Mouse (Mus musculus) cerebellum, adult 2 months (tissue): ENCODE data around the gene Il15. TPM values are rescaled to one million over a fixed set of nuclear protein-coding genes. Genes with fewer than 3 reads are reported as not detected.

Experiments
- DNase-seq, 2 experiments: peaks; one replicate each; pipeline ENCODE4 v3.0.0; 2021
- H3K27ac ChIP-seq: fragments of 200-500 bp; 2 replicates; pipeline ENCODE4 v1.5.1; 2012; ENCODE audit warnings: low read length, control low read depth, inconsistent platforms; ENCODE audit not compliant: insufficient read depth
- H3K27me3 ChIP-seq: fragments of 200-500 bp; 2 replicates; pipeline ENCODE4 v1.6.1; 2012; ENCODE audit warnings: inconsistent platforms, mild to moderate bottlenecking, low read length, moderate library complexity; ENCODE audit not compliant: control insufficient read depth, insufficient read depth
- H3K4me1 ChIP-seq: fragments of 200-500 bp; 2 replicates; pipeline ENCODE4 v1.6.1; 2011; ENCODE audit warnings: low read length; ENCODE audit not compliant: control insufficient read depth, insufficient read depth
- H3K4me3 ChIP-seq: fragments of 200-500 bp; replicated peaks from 2 replicates; pipeline ENCODE3; 2011; ENCODE audit warnings: mild to moderate bottlenecking, low read depth, low read length, control low read depth; ENCODE audit not compliant: insufficient read depth
- CTCF ChIP-seq: fragments of 200-500 bp; IDR thresholded peaks from 2 replicates; pipeline ENCODE4 v1.5.1; 2011; ENCODE audit warnings: low read depth, mild to moderate bottlenecking, control low read depth, low read length, moderate library complexity, borderline replicate concordance; ENCODE audit not compliant: insufficient read depth
- POLR2A ChIP-seq: fragments of 200-500 bp; IDR thresholded peaks from 2 replicates; pipeline ENCODE4 v1.6.1; 2011; ENCODE audit warnings: low read length, control low read depth, borderline replicate concordance; ENCODE audit not compliant: insufficient read depth
- WGBS: fragments of 180-500 bp; shearing (Covaris S2); methylation state at CpG from one replicate; pipeline ENCODE4 v1.1.7; 2018; 5-methylcytosine and 5-hydroxymethylcytosine counted together
- polyA plus RNA-seq: library from polyadenylated mRNA; depleted of rRNA; stranded (reverse); fragments of >200 nt; gene quantifications from 2 replicates; pipeline ENCODE4 v1.2.3, GENCODE M21; 2012

Il15 gene
- polyA plus RNA-seq, 1 experiment: 5.4 TPM

- H3K27me3 ChIP-seq: no peaks in the 10 kb centered on the region
- no peak overlapping the region for H3K27ac ChIP-seq
- H3K4me1 ChIP-seq: no peaks in the 10 kb centered on the region
- no peak overlapping the region for H3K4me3 ChIP-seq
- 13% methylated on average over 11 of the region's 11 CpGs for whole genome bisulfite sequencing
- no peak for TF ChIP-seq CTCF
- TF ChIP-seq POLR2A: no peak
- peak in 1 of 2 experiments; percentile 28 for DNase-seq
Observed at GRCm38 (mm10) chr8:82384458-82385234, 18.4 kb downstream of the Il15 start.

DNA sequence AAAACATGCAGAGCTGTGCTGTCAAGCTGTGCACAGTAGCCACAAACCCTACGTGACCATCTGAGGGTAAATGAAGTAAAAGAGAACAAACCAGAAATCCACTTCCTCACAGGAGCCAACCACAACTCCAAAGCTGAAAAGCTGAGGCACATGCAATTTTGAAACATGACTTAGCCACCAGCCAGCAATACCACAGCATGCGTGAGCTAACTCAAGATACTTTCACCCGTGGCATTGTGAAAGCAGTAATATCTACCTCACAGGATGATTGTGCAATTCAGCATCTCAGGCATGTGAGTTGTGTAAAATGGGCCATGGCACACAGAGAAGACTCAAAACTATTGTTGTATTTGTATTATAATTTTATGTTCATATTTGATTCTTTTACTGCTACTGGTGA, 19.7 kb downstream of the Il15 start:
- H3K4me3 ChIP-seq: no peak overlapping the region
- H3K27ac ChIP-seq: no peak overlapping the region
- no peaks in the 10 kb centered on the region for H3K4me1 ChIP-seq
- WGBS: 75% methylated on average over 3 of the region's 3 CpGs
- no peak for DNase-seq
- no peaks in the 10 kb centered on the region for H3K27me3 ChIP-seq
- TF ChIP-seq POLR2A (no peak), CTCF (no peak)

DNA sequence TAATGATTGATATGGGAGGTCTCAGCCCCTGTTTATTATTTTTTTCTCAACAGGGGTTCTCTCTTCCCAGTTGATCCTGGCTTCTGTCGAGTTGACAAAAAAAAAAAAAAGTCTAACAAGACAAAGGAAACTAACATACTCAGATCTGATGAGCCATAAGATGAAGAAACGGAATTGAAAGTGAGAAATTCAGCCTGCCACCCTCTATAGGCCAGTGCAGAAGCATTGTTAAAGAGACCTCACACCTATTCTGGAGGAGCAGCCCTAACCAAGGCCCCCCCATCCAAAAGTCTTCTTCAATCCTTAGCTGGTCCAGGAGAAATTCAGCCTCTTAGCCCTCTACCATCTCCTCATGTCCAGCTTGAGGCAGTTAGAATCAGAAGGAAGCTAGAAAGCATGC, 20.7 kb downstream of the Il15 start:
- no peak for TF ChIP-seq CTCF
- no peak for TF ChIP-seq POLR2A
- no peaks in the 10 kb centered on the region for H3K27me3 ChIP-seq
- no peak overlapping the region for H3K27ac ChIP-seq
- DNase-seq: no peak
- no peak overlapping the region for H3K4me3 ChIP-seq
- H3K4me1 ChIP-seq: no peaks in the 10 kb centered on the region
- 55% methylated on average over 2 of the region's 2 CpGs for WGBS

GRCm38 (mm10) chr8:82374470-82374869, 28.6 kb downstream of the Il15 start:
- TF ChIP-seq POLR2A (no peak), CTCF (no peak)
- Histone ChIP-seq H3K27me3 (no peaks in the 10 kb centered on the region), H3K27ac (no peak overlapping the region), H3K4me3 (no peak overlapping the region), H3K4me1 (no peaks in the 10 kb centered on the region)
- DNase-seq: no peak
- 92% methylated on average over 4 of the region's 4 CpGs for WGBS

DNA sequence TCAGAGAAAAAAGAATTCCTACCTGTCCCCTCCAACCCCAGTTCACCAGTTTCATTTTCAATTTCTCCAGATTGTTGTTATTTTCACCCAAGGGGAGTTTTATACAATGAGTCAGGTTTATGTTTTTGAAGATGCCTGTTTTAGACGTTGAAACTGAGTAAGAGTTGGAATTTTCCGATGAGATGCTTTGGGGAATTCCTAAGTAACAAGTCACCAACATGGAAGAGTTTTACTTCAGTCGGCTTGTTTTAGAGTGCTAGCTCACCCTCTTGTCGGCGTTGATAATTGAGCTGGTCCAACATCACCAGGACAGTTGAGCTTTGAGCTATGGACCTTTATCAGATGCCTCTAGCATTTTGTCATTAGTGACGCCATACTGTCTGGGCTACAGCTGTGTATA, 30.2 kb downstream of the Il15 start:
- DNase-seq: no peak
- 93% methylated on average over 6 of the region's 6 CpGs for WGBS
- H3K4me3 ChIP-seq: no peak overlapping the region
- H3K4me1 ChIP-seq: no peaks in the 10 kb centered on the region
- no peak overlapping the region for H3K27ac ChIP-seq
- TF ChIP-seq POLR2A: no peak
- TF ChIP-seq CTCF: no peak
- no peaks in the 10 kb centered on the region for H3K27me3 ChIP-seq

DNA sequence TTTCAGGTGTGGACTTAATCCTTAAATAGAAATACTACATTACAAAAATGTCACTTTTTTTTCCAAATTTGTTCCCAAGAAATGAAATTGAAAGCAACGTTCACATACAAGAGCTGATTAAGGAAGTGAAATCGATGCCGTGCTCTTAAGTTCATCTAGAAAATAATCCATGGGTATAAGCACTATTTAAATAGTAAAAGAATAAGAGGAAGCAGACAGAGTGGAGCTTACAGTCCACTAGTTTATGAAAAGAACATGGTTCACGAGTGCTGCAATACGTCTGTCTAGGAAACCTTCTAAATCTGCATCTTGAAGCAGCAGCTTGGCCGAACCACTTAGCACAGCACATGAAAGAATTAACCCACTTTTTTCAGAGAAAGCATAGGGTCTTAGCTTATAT, 32.4 kb downstream of the Il15 start:
- 88% methylated on average over 6 of the region's 6 CpGs for WGBS
- H3K27me3 ChIP-seq: no peaks in the 10 kb centered on the region

GRCm38 (mm10) chr8:82361061-82361460, 42.0 kb downstream of the Il15 start:
- Histone ChIP-seq H3K4me1 (no peaks in the 10 kb centered on the region; the same call in 1 of the 2 replicates), H3K27me3 (no peaks in the 10 kb centered on the region), H3K4me3 (no peak overlapping the region), H3K27ac (no peak overlapping the region)
- 82% methylated on average over 1 of the region's 1 CpGs for WGBS
- TF ChIP-seq CTCF (no peak), POLR2A (no peak)
- no peak for DNase-seq

More for the DNA sequence above, 32.4 kb downstream of the Il15 start:
- TF ChIP-seq CTCF (no peak), POLR2A (no peak)
- no peak for DNase-seq
- no peak overlapping the region for H3K4me3 ChIP-seq
- H3K4me1 ChIP-seq: no peaks in the 10 kb centered on the region
- H3K27ac ChIP-seq: no peak overlapping the region

DNA sequence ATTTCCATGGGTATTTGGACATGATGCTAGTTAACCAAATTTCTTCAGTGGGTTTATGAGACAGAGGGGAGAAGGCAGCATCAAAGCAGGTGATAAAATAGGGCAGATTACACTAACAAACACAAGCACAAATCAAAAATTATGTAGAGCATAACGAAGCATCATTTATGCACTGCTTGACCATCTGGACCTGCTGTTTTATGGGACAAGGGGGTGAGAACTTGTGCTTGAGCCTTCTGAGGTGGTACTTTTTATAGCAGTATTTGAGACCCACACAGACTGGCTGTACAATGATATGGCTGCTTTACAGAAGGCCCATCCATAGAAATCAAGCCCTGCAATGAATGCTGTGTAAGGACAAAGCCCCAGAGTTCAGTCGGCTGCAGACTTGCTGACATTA, 46.9 kb downstream of the Il15 start:
- no peak overlapping the region for H3K4me3 ChIP-seq
- H3K27me3 ChIP-seq: no peaks in the 10 kb centered on the region
- peak in 1 of 2 experiments; percentile 40 for DNase-seq
- TF ChIP-seq POLR2A (no peak), CTCF (no peak)
- H3K27ac ChIP-seq: no peak overlapping the region; the same call in 1 of the 2 replicates
- H3K4me1 ChIP-seq: no peaks in the 10 kb centered on the region; the same call in 1 of the 2 replicates
- 31% methylated on average over 2 of the region's 2 CpGs for WGBS
